Comparison of ENCODE assay signal across 18 mouse cellular contexts in genomic region chr1:78451070-78451854, GRCm38 (mm10). TPM values are rescaled to one million over a fixed set of nuclear protein-coding genes. Genes with fewer than 3 reads are reported as not detected.
A peak's percentile ranks its signal among the peaks of the same experiment; 100 is the strongest.
DNase-seq lines count a peak whose midpoint lies in the region; ATAC-seq and TF ChIP-seq lines count a peak whose summit lies in the region.
"Had no signal": no experiment of that assay in that cellular context is flagged by ENCODE, and none has a peak within 500 bp of the region (broad histone marks: within the 10 kb centered on the region; RNA-seq: fewer than 3 reads in every experiment).

No protein-coding gene starts in this region.

- peaks cover 18% of the 10 kb centered on the region for H3K36me3 ChIP-seq in embryonic facial prominence, embryonic 12.5 days
- peaks cover 82% of the 10 kb centered on the region for H3K36me3 ChIP-seq in embryonic facial prominence, embryonic 10.5 days (replicated peaks)
- peaks cover 39% of the 10 kb centered on the region for H3K36me3 ChIP-seq in kidney, postnatal 0 days (ENCODE audit: insufficient read depth, low read length)
- peaks cover 75% of the 10 kb centered on the region for H3K36me3 ChIP-seq in kidney, embryonic 15.5 days
- peaks cover 47% of the 10 kb centered on the region for H3K36me3 ChIP-seq in forebrain, postnatal 0 days (ENCODE audit: insufficient read depth)

- no peaks in the 10 kb centered on the region for H3K27me3 ChIP-seq in embryonic facial prominence, embryonic 12.5 days
- no peaks in the 10 kb centered on the region for H3K27me3 ChIP-seq in embryonic facial prominence, embryonic 10.5 days (replicated peaks; ENCODE audit: low read depth, poor library complexity, severe bottlenecking)
- no peaks in the 10 kb centered on the region for H3K27me3 ChIP-seq in kidney, postnatal 0 days (ENCODE audit: insufficient read depth, low read length)
- H3K27me3 ChIP-seq in kidney, embryonic 15.5 days, result no peaks in the 10 kb centered on the region
- no peaks in the 10 kb centered on the region for H3K27me3 ChIP-seq in forebrain, postnatal 0 days (ENCODE audit: insufficient read depth, low read length)
- H3K27me3 ChIP-seq: CH12.LX; hindbrain, embryonic 15.5 days had no signal

- H3K4me3 ChIP-seq in embryonic facial prominence, embryonic 12.5 days, result no peak overlapping the region
- no peak overlapping the region for H3K4me3 ChIP-seq in embryonic facial prominence, embryonic 10.5 days
- no peak overlapping the region for H3K4me3 ChIP-seq in kidney, postnatal 0 days (replicated peaks; ENCODE audit: low read depth, low read length)
- H3K4me3 ChIP-seq in kidney, embryonic 15.5 days (replicated peaks), result no peak overlapping the region
- H3K4me3 ChIP-seq in forebrain, postnatal 0 days (ENCODE audit: low read depth, low read length), result no peak overlapping the region
- no peak overlapping the region for H3K4me3 ChIP-seq in gastrocnemius, adult 2 months
- H3K4me3 ChIP-seq: hindbrain, embryonic 15.5 days; limb, embryonic 10.5 days had no signal

- no peaks in the 10 kb centered on the region for H3K9me3 ChIP-seq in embryonic facial prominence, embryonic 12.5 days
- H3K9me3 ChIP-seq in embryonic facial prominence, embryonic 10.5 days, result no peaks in the 10 kb centered on the region
- no peaks in the 10 kb centered on the region for H3K9me3 ChIP-seq in kidney, postnatal 0 days (replicated peaks; ENCODE audit: low read length)
- no peaks in the 10 kb centered on the region for H3K9me3 ChIP-seq in kidney, embryonic 15.5 days (replicated peaks)
- H3K9me3 ChIP-seq in forebrain, postnatal 0 days (ENCODE audit: low read length), result no peaks in the 10 kb centered on the region
- H3K9me3 ChIP-seq: hindbrain, embryonic 15.5 days; limb, embryonic 10.5 days had no signal

- ATAC-seq in embryonic facial prominence, embryonic 12.5 days (ENCODE audit: insufficient number of reproducible peaks, insufficient read depth, low FRiP score, low TSS enrichment), result no peak
- no peak for ATAC-seq in kidney, postnatal 0 days (replicated peaks; ENCODE audit: low FRiP score, low read depth)
- no peak for ATAC-seq in kidney, embryonic 15.5 days (replicated peaks; ENCODE audit: low FRiP score)
- ATAC-seq in forebrain, postnatal 0 days, result peak; percentile 32

- 71% methylated on average over 12 of the region's 12 CpGs for WGBS in embryonic facial prominence, embryonic 12.5 days
- WGBS in embryonic facial prominence, embryonic 10.5 days, result 81% methylated on average over 12 of the region's 12 CpGs
- 58% methylated on average over 12 of the region's 12 CpGs for WGBS in kidney, postnatal 0 days
- WGBS in kidney, embryonic 15.5 days, result 62% methylated on average over 12 of the region's 12 CpGs
- WGBS in forebrain, postnatal 0 days, result 46% methylated on average over 12 of the region's 12 CpGs

- no peak overlapping the region for H3K9ac ChIP-seq in embryonic facial prominence, embryonic 12.5 days
- H3K9ac ChIP-seq in kidney, postnatal 0 days (ENCODE audit: low read depth, low read length), result no peak overlapping the region
- no peak overlapping the region for H3K9ac ChIP-seq in kidney, embryonic 15.5 days
- H3K9ac ChIP-seq in forebrain, postnatal 0 days, result no peak overlapping the region
- H3K9ac ChIP-seq: hindbrain, embryonic 15.5 days; liver, embryonic 14.5 days had no signal

- no peak for DNase-seq in embryonic facial prominence, embryonic 10.5 days (ENCODE audit: low spot score)
- DNase-seq in kidney, postnatal 0 days (ENCODE audit: low spot score), result peak; percentile 13
- peak; percentile 30 for DNase-seq in NIH3T3 (ENCODE audit: low read depth)
- no peak for DNase-seq in forebrain, postnatal 0 days
- no peak for DNase-seq in gastrocnemius, adult 2 months
- DNase-seq in liver, result no peak
- DNase-seq: cerebellum, adult 2 months; gastrocnemius, postnatal 14 days; kidney, postnatal 36 days had no signal

- 0 out of 2 replicates have a peak overlapping the region, but pooled peaks have one; percentile 36 for H3K27ac ChIP-seq in embryonic facial prominence, embryonic 12.5 days
- H3K27ac ChIP-seq in embryonic facial prominence, embryonic 10.5 days (replicated peaks), result no peak overlapping the region
- no peak overlapping the region for H3K27ac ChIP-seq in kidney, postnatal 0 days
- no peak overlapping the region for H3K27ac ChIP-seq in kidney, embryonic 15.5 days
- no peak overlapping the region for H3K27ac ChIP-seq in forebrain, postnatal 0 days (ENCODE audit: low read depth, low read length)
- H3K27ac ChIP-seq in gastrocnemius, adult 2 months, result no peak overlapping the region
- H3K27ac ChIP-seq: limb, embryonic 10.5 days; liver, embryonic 14.5 days had no signal

- no peaks in the 10 kb centered on the region for H3K4me1 ChIP-seq in embryonic facial prominence, embryonic 12.5 days
- H3K4me1 ChIP-seq in embryonic facial prominence, embryonic 10.5 days, result peaks cover 3% of the 10 kb centered on the region; the same call in 1 of the 2 replicates
- no peaks in the 10 kb centered on the region for H3K4me1 ChIP-seq in kidney, postnatal 0 days (replicated peaks; ENCODE audit: insufficient read depth, low read length)
- H3K4me1 ChIP-seq in kidney, embryonic 15.5 days, result 0 out of 2 replicates have a peak, but pooled peaks cover 2% of the 10 kb centered on the region
- no peaks in the 10 kb centered on the region for H3K4me1 ChIP-seq in forebrain, postnatal 0 days (ENCODE audit: insufficient read depth)
- H3K4me1 ChIP-seq: hindbrain, embryonic 15.5 days; limb, embryonic 10.5 days had no signal

- H3K4me2 ChIP-seq in embryonic facial prominence, embryonic 12.5 days (replicated peaks), result no peak overlapping the region
- no peak overlapping the region for H3K4me2 ChIP-seq in kidney, postnatal 0 days (ENCODE audit: low read length)
- no peak overlapping the region for H3K4me2 ChIP-seq in kidney, embryonic 15.5 days
- no peak overlapping the region for H3K4me2 ChIP-seq in forebrain, postnatal 0 days (ENCODE audit: low read depth)
- H3K4me2 ChIP-seq: hindbrain, embryonic 15.5 days had no signal

- no peak for TF ChIP-seq CTCF in kidney, postnatal 0 days (IDR thresholded peaks at IDR 0.05; ENCODE audit: low read depth)
- TF ChIP-seq CTCF in forebrain, postnatal 0 days (IDR thresholded peaks at IDR 0.05; ENCODE audit: low read depth), result no peak
- TF ChIP-seq CTCF in gastrocnemius, adult 2 months (IDR thresholded peaks at IDR 0.05), result no peak

- intact Hi-C loops in gastrocnemius, adult 2 months (cut with DNase I), result loop anchor here (10.0 kb wide), 1 partner anchor 476 kb away; no protein-coding TSS in a partner anchor

RNA-seq across cellular contexts. Expression of gene Farsb, which starts 37.4 kb away (rescaled TPM):
- 137 and 141 TPM in 2 replicates for polyA plus RNA-seq in embryonic facial prominence, embryonic 12.5 days (2016; fragmentation: Nextera tagmentation; extraction: Ambion mirVana)
- 152 and 155 TPM in 2 replicates for polyA plus RNA-seq in embryonic facial prominence, embryonic 10.5 days (2016; fragmentation: Nextera tagmentation; extraction: Ambion mirVana)
- polyA plus RNA-seq in kidney, postnatal 0 days (2015; fragmentation: Nextera tagmentation; extraction: Ambion mirVana), result 94.3 and 98.7 TPM in 2 replicates
- polyA plus RNA-seq in kidney, embryonic 15.5 days (2015; fragmentation: Nextera tagmentation; extraction: Ambion mirVana), result 137 and 139 TPM in 2 replicates
- total RNA-seq in forebrain, postnatal 0 days (2014; rRNA removed), result 90.6 and 96.9 TPM in 2 replicates
- polyA plus RNA-seq in forebrain, postnatal 0 days (2015; fragmentation: Nextera tagmentation; extraction: Ambion mirVana), result 152 and 154 TPM in 2 replicates
- total RNA-seq in gastrocnemius, adult 2 months (2021), result 10 to 100 TPM; 58.4 to 62.8 TPM

RNA-seq across cellular contexts. Expression of gene Mogat1, which starts 59.5 kb away (rescaled TPM):
- 0.57 and 0.65 TPM in 2 replicates for polyA plus RNA-seq in embryonic facial prominence, embryonic 12.5 days (2016; fragmentation: Nextera tagmentation; extraction: Ambion mirVana)
- 0.45 and 0.91 TPM in 2 replicates for polyA plus RNA-seq in embryonic facial prominence, embryonic 10.5 days (2016; fragmentation: Nextera tagmentation; extraction: Ambion mirVana)
- 2.0 and 3.0 TPM in 2 replicates for polyA plus RNA-seq in kidney, postnatal 0 days (2015; fragmentation: Nextera tagmentation; extraction: Ambion mirVana)
- 0.47 TPM in 1 of 2 replicates, not detected in the other for polyA plus RNA-seq in kidney, embryonic 15.5 days (2015; fragmentation: Nextera tagmentation; extraction: Ambion mirVana)
- total RNA-seq in forebrain, postnatal 0 days (2014; rRNA removed), result 1.1 TPM in 1 of 2 replicates, not detected in the other
- 0.34 TPM in 1 of 2 replicates, not detected in the other for polyA plus RNA-seq in forebrain, postnatal 0 days (2015; fragmentation: Nextera tagmentation; extraction: Ambion mirVana)
- total RNA-seq in gastrocnemius, adult 2 months (2021), result not detected
- total RNA-seq: CH12.LX had no signal
- polyA plus RNA-seq: cortical plate, adult 2 months; heart, embryonic 14.5 days; stomach, embryonic 14.5 days had no signal

Comparison
In these comparisons a context has a peak if more than half of its experiments do, and no peak if none do; other contexts are left out.
1. DNase-seq: peak in kidney, postnatal 0 days (single experiment) and NIH3T3 (single experiment); none in embryonic facial prominence, embryonic 10.5 days (single experiment), forebrain, postnatal 0 days (single experiment), gastrocnemius, adult 2 months (single experiment) and liver (single experiment).